Mouse (Mus musculus): ENCODE data around the gene Dgkg.

The Dgkg gene

GRCm38 (mm10) chr16:22656533-22657444, at the start of gene Dgkg:
Gene Dgkg, minus strand, starts transcription at chr16:22657221.
- peak; percentile 4 to 14 for DNase-seq (ENCODE audit: low read depth in 2 of 2, low spot score in 2 of 2)

- no peak for DNase-seq (ENCODE audit: low read depth in 2 of 2, low spot score in 2 of 2)
Observed at GRCm38 (mm10) chr16:22704946-22705345, 47.9 kb upstream of the Dgkg start.

GRCm38 (mm10) chr16:22704136-22704535, 47.1 kb upstream of the Dgkg start:
- no peak for DNase-seq (ENCODE audit: low read depth in 2 of 2, low spot score in 2 of 2)

DNA sequence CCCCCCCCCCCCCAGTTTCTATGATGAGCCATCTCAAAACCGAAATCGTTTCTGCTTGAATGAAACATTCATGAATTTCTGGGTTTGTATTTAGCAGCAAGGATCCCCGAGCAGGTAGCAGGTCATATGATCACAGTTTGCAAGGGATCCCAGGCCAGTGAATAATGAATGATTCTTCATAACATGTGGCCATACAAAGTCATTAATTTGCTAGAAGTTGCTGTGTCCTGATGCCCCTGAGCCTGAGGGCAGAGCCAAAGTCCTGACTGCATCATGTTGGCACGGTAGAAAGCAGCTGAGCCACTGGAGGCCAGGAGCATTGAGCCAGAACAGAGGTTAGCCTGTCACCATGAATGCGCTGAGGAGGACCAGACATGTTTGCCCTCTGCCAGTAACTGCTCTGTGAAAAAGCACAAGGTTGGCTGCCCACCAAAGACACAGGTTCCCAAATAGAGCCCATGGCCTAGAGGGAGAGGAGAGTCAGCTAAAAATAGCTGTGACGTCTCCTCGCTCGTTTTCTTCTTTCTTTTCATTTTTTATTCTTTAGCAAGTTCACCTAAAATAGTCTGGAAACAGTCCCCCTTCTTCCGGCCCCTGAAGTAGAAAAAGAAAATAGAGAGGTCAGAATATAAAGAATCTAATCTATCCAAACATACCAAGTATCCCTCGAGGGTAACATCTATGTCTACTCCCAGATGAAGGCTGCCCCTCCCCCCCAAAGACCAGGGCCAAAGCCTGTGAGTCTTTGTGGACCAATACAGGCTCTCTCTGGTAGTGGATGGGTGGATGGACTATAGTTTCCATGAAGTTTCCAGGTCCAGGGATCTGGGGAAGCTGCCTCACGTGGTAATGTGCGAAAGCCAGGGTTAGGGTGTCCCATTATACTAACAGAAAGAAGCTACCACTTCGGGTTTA, 42.1 kb upstream of the Dgkg start:
- no peak for DNase-seq (ENCODE audit: low read depth in 2 of 2, low spot score in 2 of 2)

GRCm38 (mm10) chr16:22698101-22698500, 41.1 kb upstream of the Dgkg start:
- no peak for DNase-seq (ENCODE audit: low read depth in 2 of 2, low spot score in 2 of 2)

- no peak for DNase-seq (ENCODE audit: low read depth in 2 of 2, low spot score in 2 of 2)
Observed at GRCm38 (mm10) chr16:22689622-22690021, 32.6 kb upstream of the Dgkg start.

DNA sequence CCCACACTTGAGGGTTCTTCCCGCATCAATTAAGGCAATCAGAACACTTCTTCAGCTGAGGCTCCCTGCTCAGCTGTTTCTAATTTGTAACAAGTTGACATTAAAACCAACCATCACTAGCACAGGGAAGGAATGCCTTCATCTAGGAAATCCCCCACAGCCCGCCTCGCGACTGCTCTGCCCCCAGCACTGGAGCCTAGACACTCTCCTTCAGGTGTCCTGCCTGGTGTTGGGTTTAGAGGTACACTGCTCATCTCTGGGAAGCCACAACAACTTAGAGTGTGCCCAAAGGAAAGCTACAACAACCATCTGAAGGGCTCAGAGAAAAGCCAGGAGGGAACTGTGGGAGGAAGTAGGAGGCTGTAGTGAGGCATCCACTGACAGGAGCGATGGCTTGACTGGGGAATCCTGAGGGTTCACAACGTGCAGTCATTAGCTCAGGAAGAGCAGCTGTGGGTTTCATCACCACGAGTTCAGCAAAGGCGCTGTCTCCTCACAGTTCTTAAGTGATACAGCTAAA, 30.8 kb upstream of the Dgkg start:
- no peak for DNase-seq (ENCODE audit: low read depth in 2 of 2, low spot score in 2 of 2)

DNA sequence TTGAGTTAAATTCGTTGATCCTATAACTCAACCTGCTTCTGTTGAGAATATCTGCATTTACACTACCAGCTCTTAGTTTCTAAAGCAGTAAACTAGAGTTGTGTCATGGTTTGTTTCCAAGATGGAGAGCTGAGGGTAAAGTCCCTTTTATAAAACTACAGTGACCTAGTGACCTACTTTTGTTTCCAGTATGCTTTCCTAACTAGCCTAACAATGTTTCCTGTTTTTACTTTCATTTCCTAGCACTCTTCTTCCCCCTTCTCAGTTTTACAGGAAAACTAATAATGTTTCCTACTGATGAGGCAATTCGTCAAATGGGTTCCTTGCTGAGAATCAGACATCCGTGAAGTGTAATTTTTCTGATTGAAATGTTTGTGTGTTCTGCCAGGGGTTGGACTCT, 26.6 kb upstream of the Dgkg start:
- DNase-seq (ENCODE audit: low read depth in 2 of 2, low spot score in 2 of 2): no peak

DNA sequence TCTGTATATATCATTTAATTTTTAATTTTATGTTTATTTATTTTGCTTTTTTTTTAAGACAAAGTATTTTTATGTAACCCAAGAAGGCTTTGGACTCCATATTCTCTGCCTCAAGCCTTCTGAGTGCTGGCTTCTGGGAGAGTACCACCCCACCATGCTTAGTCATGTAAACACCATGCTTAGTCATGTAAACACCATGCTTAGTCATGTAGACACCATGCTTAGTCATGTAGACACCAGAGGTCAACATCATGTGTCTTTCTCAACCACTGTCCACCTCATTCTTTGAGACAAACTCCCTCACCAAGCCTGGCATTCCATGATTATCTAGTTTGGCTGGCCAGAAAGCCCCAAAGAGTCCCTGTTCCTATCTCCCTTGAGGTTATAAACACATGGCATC, 25.7 kb upstream of the Dgkg start:
- DNase-seq (ENCODE audit: low read depth in 2 of 2, low spot score in 2 of 2): no peak

DNA sequence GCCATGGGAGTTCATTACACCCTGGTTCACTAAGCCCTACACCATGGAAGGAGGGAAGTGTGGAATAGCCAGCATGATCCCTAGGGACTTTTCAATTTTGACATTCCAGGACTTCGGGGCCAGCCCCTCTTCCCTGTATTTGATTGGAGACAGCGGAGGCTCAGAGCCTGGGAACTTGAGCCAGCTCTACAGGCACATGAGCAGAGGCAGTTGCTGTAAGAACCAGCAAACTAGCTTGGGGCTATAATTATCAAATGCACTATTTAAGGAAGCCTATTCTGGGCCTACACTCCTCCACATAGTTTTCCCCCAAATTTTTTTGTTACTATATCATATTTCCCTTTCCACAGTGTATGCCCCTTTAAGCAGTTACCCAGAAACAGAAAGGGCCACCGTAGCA, 22.6 kb upstream of the Dgkg start:
- DNase-seq (ENCODE audit: low read depth in 2 of 2, low spot score in 2 of 2): no peak

GRCm38 (mm10) chr16:22674636-22675035, 17.6 kb upstream of the Dgkg start:
- no peak for DNase-seq (ENCODE audit: low read depth in 2 of 2, low spot score in 2 of 2)

DNA sequence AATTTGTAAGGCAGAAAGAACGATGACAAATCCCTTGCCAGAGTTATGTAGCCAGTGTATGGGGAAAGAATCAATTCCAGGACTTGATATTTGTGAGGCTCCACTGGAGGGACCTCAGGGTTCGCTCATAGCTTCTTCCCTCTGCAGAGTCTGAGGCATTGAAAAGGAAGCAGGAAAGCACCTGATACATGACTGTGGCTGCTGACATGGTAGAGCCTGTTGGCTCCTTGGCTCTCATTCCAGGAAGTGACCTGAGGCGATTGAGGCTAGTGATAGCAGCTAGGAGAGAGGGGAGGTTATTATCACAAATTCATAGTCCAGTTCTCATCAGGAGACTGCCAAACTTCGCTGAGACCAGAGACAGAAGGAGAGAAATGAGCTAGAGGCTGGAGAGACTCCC, 17.1 kb upstream of the Dgkg start:
- DNase-seq (ENCODE audit: low read depth in 2 of 2, low spot score in 2 of 2): no peak

DNA sequence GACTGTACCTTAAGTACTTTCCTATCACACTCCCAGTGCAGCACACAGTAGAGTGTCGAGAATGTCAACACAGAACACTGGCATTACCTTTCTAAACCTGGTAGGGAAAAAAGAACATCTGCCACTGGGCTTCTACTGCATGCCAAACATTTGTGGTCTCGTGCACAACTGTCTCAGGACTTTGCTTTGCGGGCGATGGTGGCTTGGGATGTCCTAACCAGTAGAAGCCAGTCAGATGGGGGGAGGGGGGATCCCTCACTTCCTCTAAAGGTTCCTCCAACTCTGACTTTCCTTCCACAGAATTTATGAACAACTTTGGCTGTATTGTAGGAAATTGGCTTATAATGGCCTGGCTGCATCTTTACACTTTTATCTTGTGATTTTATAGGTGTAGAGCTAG, 7.0 kb upstream of the Dgkg start:
- DNase-seq (ENCODE audit: low read depth in 2 of 2, low spot score in 2 of 2): no peak

- no peak for DNase-seq (ENCODE audit: low read depth in 2 of 2, low spot score in 2 of 2)
Observed at GRCm38 (mm10) chr16:22663136-22663535, 6.1 kb upstream of the Dgkg start.

DNA sequence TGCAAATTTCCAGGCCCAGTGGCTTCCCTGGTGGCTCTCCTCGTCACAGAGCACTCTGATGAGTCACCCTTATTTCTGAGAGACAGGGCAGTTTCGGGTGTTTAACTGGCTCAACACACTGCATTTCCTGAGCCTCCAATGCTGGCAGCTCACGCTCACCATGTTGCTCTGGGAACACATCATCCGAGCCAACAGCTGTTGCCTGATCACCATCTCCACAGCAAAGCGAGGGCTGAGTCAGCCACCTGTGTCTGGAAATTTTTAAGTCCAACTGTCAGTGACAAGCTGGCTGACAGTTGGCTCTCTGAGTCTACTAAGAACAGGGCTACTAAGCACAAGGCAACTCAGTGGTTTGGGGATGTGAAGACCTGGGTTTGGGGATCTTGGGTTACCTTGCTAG, 4.1 kb upstream of the Dgkg start:
- DNase-seq (ENCODE audit: low read depth in 2 of 2, low spot score in 2 of 2): no peak

DNA sequence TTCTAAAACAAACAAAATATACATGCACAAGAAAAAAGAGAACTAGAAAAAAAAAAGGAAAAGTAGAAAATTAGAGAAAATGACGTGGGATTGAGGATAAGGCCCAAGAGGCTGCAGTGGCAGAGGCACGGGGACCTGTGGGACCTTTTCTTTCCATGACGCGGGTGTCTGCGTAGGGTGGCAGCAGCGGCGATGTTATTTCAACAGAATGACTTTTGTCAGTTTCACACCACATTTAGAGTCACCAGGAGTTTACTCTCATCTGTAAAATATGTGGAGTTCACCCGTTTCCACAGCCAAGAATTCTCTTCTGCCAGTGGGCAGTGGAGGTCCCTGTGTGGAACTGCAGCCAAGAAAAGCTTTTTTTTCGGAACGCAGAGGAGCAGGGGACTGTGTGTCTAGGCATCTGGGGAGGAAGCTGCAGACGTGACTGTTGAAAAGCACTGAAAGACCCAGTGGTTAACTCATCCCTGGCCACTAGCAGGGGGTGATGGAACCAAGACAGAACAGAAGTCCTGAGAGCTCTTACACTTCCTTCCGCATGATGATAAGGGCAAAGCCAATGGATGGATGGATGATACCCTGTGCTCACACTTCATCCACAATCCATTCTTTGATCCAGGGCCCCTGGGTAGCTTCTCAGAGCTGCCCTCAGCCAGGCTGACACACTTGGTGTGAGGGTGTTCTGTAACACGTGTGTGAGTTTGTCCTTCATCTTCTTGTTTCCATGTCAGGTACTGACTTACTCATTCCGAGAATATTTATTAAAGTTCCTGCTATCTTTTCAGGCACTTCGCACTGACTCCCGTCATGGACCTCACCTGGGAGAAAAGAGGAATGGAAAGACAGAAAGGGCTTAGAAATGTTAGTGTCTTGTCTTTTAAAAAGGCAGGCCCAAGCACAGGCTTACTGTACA, 1.1 kb upstream of the Dgkg start:
- DNase-seq (ENCODE audit: low read depth in 2 of 2, low spot score in 2 of 2): no peak

DNA sequence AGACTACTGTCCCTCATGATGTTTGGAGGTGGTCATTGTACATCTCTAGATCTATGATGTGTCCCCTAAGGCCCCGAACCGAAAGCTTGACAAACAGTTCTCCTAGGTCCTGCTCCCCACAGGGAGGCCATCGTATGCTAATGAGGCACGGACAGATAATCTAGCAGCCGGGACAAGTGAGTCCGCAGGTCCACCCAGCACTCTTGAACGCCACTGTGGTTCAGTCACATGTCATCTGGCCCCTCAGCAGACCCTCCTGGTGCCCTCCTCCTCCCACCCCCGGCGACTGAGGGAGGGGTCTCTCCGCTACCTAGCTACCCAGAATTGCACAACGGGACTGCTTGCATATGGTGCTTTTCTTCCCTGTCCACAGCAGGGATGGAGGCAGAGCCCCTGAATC, 1.2 kb downstream of the Dgkg start:
- DNase-seq (ENCODE audit: low read depth in 2 of 2, low spot score in 2 of 2): no peak

DNA sequence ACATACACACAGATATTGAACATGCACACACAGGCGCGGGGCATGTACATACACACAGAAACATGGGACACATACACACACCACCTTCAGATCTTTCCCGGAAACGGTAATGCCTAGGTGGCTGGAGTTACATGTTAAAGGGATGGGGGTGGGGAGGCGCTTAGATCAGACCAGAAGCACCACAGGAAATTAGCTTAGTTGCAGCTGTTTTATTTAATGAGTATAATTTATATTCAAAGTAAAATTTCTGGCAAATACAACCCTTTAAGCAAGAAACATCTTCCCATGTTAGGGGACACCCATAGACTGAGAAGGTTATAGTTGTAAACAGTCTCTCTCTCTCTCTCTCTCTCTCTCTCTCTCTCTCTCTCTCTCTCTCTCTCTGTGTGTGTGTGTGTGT, 1.8 kb downstream of the Dgkg start:
- no peak for DNase-seq (ENCODE audit: low read depth in 2 of 2, low spot score in 2 of 2)

DNA sequence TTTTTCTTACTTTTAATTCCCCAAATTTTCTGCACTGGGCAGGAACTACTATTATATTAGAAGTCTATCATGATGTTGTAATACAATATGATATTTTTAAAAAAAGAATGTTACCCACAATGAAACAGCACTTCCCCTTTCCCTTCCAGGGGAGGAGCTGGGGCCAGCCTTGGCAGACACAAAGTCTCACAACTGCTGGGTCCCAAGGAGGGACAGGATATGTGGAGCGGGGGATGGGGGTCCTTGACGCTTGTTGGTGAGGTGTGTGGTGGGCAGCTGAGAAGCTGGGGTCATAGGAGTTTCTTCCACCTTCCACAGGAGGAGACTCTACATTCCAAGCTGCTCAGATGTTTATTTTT, 2.6 kb downstream of the Dgkg start:
- no peak for DNase-seq (ENCODE audit: low read depth in 2 of 2, low spot score in 2 of 2)

DNA sequence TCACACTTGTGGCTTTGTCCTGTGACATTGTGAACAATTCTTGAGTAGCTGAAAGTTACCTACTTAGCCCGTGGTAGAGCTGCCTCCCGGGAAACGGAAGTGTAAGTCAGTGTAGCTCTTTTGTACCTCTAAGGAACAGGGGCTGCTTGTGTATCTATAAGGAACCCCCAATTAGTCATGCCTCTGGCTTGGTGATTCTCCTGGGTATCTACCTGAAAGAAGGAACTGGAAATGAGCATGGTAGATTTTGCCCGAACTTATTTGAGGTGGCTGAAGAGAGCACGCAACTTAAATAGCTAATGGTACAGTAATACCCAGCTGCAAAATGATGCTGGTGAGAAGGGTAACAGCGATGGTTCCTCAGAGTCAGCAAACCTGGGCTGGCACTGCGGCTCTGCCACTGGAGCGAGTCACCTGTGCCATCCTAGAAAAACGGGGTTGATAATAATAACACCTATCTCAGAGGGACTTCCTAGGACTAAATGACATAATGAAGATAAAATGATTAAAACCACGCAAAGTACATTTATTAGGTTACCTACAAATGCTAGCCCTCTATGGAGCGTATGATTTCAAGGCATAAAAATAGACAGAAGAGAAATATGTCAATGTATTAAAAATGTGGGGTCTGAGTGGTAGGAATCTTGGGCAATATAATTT, 3.1 kb downstream of the Dgkg start:
- DNase-seq (ENCODE audit: low read depth in 2 of 2, low spot score in 2 of 2): no peak

Data from CD8-positive naive resting alpha-beta T cell, adult 2 months (primary cell).